Mouse (Mus musculus) heart, adult 18-20 months (tissue): Measurements from ENCODE around the gene Ocrl. TPM values are rescaled to one million over a fixed set of nuclear protein-coding genes. Genes with fewer than 3 reads are reported as not detected.

Source experiments
- DNase-seq, 2 experiments: peaks; one replicate each; pipeline ENCODE4 v3.0.0; 2021 to 2022; ENCODE audit warnings: mixed read lengths in 1 of 2
- long read RNA-seq, 2 experiments: library from polyadenylated mRNA; stranded (forward); transcript quantifications; one replicate each; pipeline ENCODE4 v2.0.0; 2021
- total RNA-seq, 2 experiments: library from RNA; stranded (reverse); gene quantifications; 2 replicates each; pipeline ENCODE4 v1.2.3; 2021

Ocrl gene
- 1 to 10 TPM; 8.1 to 9.2 TPM for total RNA-seq
- long read RNA-seq, experiment 1, partial matches to known transcripts = 1 of 6 reads
- long read RNA-seq, experiment 1, other reads (novel, unspliced or antisense) = 5 of 6 reads
- long read RNA-seq, experiment 2, partial matches to known transcripts = 0 of 3 reads
- long read RNA-seq, experiment 2, other reads (novel, unspliced or antisense) = 3 of 3 reads

GRCm38 (mm10) chrX:47912306-47912792 is at the start of gene Ocrl:
Gene Ocrl, plus strand, starts transcription at chrX:47912387.
- DNase-seq = peak; percentile 70 to 78

GRCm38 (mm10) chrX:47880052-47880451 is 32.1 kb upstream of the Ocrl start:
- peak; percentile 10 to 37 for DNase-seq

DNA sequence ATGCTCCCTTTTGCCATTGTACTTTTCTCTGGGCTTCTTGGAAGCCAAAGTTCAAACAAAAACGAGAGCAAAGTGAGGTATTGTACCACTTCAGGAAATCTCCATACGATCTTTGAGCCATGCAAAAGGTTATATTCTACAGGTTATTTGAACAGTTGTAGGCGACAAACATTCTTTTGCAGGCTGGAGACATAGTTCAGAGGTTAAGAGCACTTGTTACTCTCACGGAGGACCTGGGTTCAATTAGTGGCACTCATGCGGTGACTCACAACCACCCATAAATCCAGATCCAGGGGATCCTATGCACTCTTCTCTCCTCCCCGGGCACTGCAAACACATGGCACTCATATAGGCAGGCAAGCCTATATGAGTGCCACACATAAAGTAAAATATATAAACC is 29.4 kb upstream of the Ocrl start:
- DNase-seq = no peak

GRCm38 (mm10) chrX:47887401-47887800 is 24.8 kb upstream of the Ocrl start:
- DNase-seq = no peak

DNA sequence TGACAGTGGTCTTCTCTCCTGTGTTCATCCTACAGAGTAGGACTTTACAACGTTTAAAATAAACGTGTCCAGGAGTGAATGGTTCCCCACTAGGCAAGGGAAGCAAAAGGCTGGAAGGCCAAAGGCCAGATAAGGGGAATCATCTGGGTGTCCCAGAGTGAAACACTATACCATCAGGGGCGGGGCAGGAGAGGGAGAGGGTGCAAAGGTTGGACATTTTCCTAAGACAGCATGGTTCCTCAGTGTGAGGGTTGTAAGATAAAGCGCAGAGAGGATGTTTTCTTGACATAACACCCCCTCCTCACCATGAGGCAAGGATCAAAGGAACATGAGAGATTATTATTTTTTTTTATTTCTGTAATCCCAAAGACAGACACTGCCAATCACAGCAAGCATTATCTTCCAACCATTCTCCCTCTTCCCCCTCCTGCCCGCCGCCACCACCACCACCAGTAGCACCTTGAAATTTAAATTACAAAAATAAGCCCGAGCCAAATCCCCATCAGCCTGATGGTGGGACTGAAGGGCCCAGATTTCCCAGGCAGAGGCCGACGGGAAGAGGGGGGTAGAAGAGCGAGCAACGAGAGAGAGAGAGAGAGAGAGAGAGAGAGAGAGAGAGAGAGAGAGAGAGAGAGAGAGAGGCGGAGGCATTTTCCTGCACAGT is 20.8 kb upstream of the Ocrl start:
- DNase-seq = no peak

GRCm38 (mm10) chrX:47891907-47892430 is 20.2 kb upstream of the Ocrl start:
- DNase-seq = peak in 1 of 2 experiments; percentile 17

DNA sequence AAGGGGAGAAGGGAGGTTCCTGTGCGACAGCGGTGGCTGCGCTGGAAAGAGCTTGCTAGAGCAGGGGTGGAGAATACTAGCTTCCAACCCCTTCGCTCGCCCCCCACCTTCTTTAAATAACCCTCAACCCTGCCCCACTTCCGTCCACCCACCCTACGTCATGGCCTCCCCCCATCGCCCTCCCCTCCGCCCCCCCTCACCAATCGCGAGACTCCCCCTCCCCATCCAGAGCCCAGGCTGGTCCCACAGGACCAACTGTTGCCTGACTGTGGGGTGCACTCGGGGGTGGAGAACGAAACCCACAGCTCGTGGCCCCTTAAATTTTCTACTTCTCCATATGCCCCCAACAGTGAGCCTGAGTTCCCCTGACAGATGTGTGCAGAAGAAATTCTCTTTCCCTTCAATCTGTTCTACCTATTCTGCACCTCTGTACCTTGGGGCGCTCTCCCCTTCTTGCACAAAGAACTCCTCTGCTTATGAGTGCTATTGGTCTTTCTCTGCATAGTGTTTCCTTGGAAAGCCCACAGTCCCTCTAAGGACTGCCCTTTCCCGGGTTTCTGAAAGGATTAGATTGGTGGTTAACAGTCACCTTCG is 19.7 kb upstream of the Ocrl start, which contains the start of gene Smarca1:
Smarca1 (minus strand) TSS at position 544 of the 594 bp plus-strand sequence.
- DNase-seq = no peak

DNA sequence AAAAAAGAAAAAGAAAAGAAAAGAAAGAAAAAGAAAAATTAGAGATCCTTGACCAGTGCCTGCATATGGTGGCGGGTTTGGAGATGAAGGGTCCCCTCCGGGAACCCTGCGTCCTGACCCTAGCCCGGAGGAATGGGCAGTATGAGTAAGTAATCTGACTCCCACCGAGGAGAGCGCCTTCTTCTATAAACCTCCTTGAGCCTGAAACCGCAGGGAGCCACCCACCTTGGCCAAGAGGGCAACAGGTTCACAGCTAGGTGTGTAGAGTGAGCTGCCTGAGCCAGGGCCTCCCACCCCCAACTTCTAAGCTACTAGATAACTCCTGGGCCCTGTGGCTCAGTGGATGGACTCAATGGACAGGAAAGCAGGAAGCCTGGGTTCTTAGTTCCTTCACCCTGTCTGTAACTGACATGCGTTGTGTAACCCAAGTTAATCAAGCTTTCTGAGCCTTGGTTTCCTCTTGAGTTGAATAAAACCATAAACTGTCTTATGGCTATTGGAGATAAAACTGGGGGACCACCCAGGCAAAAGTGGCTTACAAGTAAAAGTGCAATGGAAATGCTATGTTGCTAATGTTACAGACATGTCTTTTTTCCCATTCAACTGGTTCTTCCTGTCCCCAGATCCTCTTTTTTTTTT is 836 bp downstream of the Ocrl start:
- DNase-seq = peak in 1 of 2 experiments; percentile 25

DNA sequence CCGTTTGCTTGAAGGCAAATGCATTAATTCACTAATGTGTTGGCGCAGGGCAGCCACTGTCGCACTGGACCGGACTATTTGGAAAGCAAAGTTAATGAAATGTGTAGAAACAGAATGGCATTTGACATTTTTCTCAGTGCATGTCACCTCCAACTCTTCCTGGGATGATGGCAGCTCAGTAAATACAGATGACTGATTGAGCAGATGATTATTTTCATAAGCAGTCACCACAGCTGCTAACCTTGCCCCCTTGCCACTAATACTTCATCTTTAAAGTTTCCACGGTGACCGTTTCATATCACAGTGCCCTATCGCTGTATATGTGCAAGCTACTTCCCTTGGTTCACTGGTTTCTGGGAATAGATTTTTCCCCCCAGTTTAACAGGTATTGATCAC is 1.4 kb downstream of the Ocrl start:
- no peak for DNase-seq

DNA sequence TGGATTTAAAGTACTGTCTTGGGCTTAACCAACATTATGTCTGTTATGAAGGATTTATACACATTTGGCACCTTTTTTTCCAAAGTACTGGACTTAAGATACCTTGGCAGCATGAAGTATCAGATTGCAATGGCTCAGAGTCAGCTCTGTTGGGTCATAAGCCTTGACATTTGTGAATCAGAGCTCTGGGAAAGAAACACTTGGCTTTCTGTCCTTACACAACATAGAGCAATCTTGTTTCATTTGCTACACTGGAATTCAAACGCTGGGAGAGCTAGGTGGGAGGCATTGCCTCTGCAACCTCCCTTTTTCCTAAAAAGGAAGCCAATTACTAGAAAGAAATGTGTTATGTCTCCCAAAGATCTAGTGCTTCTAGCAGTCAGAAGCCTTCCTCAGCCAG is 4.6 kb downstream of the Ocrl start:
- DNase-seq = no peak

DNA sequence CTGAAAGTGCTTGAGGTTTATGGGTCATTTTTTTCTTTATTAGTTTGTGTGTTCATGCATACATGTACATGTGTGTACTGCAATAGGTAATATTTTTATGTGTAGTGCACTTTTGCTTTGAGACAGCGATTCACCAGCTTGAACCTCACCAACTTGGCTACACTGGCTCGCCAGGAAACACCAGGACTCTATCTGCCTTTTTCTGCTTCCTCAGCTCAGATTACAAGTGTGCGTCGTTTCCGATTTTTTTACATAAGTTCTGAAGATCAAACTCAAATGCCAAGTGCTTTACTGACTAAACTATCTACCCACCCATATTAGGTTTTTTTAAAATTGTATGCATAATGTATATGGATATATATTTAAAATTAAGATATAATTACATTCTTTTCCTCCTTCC is 8.4 kb downstream of the Ocrl start:
- DNase-seq = no peak

GRCm38 (mm10) chrX:47927981-47928380 is 15.8 kb downstream of the Ocrl start:
- DNase-seq = no peak

DNA sequence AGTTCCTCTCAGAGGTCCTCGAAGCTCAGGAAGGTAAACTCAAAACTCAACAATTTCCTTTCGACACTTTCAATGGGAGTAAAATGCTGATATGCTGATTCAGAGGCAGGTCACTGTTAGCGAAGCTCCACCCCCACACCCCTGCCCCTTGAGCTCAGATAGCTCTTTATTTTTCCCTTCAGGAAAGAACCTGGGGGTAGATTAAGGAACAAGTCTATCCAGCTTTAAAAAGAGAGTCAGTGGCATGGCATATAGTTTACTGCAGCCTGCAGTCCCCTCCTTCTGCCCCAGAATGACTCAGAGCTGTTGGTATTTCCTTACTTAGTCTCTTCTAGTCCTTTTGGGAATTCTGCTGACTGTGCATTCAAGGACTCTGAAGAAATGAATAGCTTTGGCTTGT is 18.3 kb downstream of the Ocrl start:
- DNase-seq = no peak

- no peak for DNase-seq
Observed at GRCm38 (mm10) chrX:47934352-47934751, 22.2 kb downstream of the Ocrl start.

DNA sequence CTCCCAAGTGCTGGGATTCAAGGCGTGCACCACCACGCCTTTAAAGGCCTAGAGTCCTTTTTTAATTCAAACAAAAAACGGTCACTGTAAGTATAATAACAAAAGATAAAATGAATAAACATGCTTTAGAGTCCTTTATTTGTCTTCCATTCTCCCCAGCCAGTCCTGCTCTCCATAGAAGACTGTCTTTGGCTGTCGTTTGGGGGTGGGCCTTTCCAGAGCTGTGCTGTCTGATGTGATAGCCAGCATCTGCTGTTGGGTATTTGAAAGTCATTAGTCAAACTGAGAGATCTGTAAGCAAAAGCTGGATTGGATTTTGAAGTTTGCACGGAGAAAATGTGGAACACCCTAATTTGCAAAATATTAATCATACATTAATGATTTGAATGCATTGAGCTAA is 24.7 kb downstream of the Ocrl start:
- no peak for DNase-seq

GRCm38 (mm10) chrX:47937740-47938139 is 25.6 kb downstream of the Ocrl start:
- DNase-seq = no peak

- no peak for DNase-seq
Observed at GRCm38 (mm10) chrX:47949729-47950128, 37.5 kb downstream of the Ocrl start.

- no peak for DNase-seq
Observed at GRCm38 (mm10) chrX:47962579-47962978, 50.4 kb downstream of the Ocrl start.

GRCm38 (mm10) chrX:47970371-47970770 is 58.2 kb downstream of the Ocrl start:
- DNase-seq = no peak

GRCm38 (mm10) chrX:47970864-47971263 is 58.7 kb downstream of the Ocrl start:
- DNase-seq = no peak

DNA sequence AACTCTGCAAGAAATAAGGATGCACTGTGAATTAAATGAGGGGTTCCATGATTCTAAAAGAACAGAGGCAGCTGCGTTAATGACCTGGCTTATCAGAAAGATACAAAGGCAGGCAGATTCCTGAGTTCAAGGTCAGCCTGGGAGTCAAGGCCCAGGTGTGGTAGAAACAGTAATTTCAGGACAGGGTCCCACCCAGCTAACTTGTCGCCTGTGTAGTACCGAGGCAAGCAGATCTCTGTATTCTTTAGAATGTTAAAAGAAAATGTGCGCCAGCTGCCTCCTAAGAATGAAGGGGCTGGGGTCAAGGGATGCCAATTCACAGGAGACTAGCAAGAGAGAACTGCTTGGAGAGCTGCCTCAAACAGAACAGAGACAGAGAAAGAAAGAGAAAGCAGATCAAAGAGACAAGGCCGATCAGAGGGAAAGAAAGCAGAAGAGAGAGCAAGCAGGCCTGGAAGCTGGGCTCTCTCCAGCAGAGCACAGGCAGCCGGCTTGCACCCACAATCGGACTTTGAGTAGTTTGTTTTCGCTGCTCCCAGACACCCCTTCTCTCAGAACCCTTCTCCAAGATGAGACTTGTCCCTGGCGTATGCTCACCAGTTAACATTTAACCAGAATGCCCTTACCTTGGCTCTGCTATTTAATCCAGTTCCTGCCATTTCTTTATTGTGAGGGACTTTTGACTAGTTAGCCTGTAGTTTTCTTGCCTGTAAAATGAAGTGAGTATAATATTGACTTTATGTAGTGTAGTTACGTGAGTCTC is 59.4 kb downstream of the Ocrl start:
- DNase-seq = no peak

DNA sequence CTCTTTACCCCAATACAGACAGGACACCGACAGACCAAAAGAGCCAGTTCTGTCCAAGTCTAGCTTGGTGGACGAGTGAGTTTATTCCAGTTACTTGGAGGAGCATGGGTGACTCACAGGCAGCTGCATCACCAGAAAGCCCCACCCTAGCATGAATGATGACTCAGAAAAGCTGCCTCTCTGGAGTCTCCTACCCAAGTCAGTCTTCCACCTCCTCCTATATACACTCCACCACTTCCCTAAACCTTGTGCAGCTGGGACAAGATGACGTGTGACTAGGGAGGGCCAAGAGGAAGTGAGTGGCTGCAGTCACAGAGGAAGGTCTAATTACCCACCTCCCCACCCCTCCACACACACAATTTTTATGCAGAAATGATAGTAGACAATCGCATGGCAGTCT is 64.4 kb downstream of the Ocrl start:
- peak; percentile 21 to 67 for DNase-seq
